Mouse (Mus musculus): ENCODE data around the gene Tmem131. TPM values are rescaled to one million over a fixed set of nuclear protein-coding genes. Genes with fewer than 3 reads are reported as not detected.

The Tmem131 gene
- polyA plus RNA-seq, 1 experiment from 2014 or later, result 72.3 TPM

- H3K27ac ChIP-seq, result no peak overlapping the region
- no peak overlapping the region for H3K4me3 ChIP-seq (ENCODE audit: inconsistent target)
- no peaks in the 10 kb centered on the region for H3K36me3 ChIP-seq (ENCODE audit: inconsistent target)
- H3K79me2 ChIP-seq (ENCODE audit: inconsistent target), result peaks cover 7% of the 10 kb centered on the region; the same call in 1 of the 2 replicates
- 36% methylated on average over 2 of the region's 2 CpGs for WGBS (ENCODE audit: missing documents)
These were observed 81.7 kb downstream of the Tmem131 start for GRCm38 (mm10) chr1:36861775-36862174.

DNA sequence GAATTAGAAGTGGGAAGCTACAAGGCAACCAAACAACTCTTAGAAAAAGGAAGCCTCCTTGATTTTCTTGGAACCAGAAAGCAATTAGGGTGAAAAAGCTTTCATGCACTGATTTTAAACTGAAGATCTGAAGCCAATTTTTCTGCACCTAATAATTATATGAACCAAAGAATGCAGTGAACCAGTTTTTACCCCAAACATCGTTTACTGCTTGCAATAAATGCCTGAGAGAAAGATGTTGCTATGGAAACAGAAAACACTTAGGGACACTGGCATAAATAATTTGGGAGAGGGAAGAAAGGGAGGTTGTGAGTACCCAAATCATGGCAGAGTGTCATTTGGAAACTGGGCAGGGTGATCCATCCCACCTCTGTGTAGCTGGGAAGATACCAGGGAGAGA is 82.6 kb downstream of the Tmem131 start:
- Histone ChIP-seq H3K27ac (no peak overlapping the region), H3K4me3 (ENCODE audit: inconsistent target) (no peak overlapping the region), H3K36me3 (ENCODE audit: inconsistent target) (no peaks in the 10 kb centered on the region), H3K79me2 (ENCODE audit: inconsistent target) (peaks cover 9% of the 10 kb centered on the region; the same call in 1 of the 2 replicates)
- 53% methylated on average over 1 of the region's 1 CpGs for WGBS (ENCODE audit: missing documents)

GRCm38 (mm10) chr1:36860431-36860849 is 83.0 kb downstream of the Tmem131 start:
- no peaks in the 10 kb centered on the region for H3K36me3 ChIP-seq (ENCODE audit: inconsistent target)
- peaks cover 9% of the 10 kb centered on the region; the same call in 1 of the 2 replicates for H3K79me2 ChIP-seq (ENCODE audit: inconsistent target)
- WGBS (ENCODE audit: missing documents), result 40% methylated on average over 4 of the region's 4 CpGs
- H3K4me3 ChIP-seq (ENCODE audit: inconsistent target), result no peak overlapping the region
- H3K27ac ChIP-seq, result no peak overlapping the region

GRCm38 (mm10) chr1:36857081-36857480 is 86.4 kb downstream of the Tmem131 start:
- Histone ChIP-seq H3K79me2 (ENCODE audit: inconsistent target) (peaks cover 9% of the 10 kb centered on the region; the same call in 1 of the 2 replicates), H3K27ac (no peak overlapping the region), H3K4me3 (ENCODE audit: inconsistent target) (no peak overlapping the region), H3K36me3 (ENCODE audit: inconsistent target) (no peaks in the 10 kb centered on the region)
- WGBS (ENCODE audit: missing documents), result 93% methylated on average over 6 of the region's 6 CpGs

DNA sequence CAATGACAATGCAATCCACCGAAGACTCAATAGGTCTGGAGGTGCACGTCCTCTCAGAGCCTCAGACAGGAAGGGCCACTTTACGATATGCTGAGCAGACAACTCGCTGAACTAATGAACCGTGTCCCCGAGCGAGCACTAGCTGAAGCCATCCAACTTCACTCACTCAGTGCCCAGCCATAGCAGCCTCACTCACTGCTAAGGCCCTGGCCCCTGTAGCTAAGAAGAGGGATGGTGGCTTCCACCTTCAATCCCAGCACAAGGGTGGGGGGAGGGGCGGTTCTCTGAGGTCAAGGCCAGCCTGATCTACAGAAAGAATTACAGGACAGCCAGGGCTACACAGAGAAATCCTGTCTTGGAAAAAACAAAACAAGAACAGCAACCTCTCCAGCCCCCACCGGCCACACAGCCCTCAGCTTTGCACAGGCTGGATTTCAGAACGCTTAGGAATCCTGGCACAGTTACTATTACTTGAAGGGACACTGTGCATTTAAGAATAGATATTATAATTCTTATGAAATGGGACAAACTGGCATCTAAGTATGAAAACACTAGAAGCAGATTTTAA is 89.2 kb downstream of the Tmem131 start:
- 90% methylated on average over 10 of the region's 10 CpGs for WGBS (ENCODE audit: missing documents)
- H3K4me3 ChIP-seq (ENCODE audit: inconsistent target), result no peak overlapping the region
- H3K36me3 ChIP-seq (ENCODE audit: inconsistent target), result no peaks in the 10 kb centered on the region
- no peak overlapping the region for H3K27ac ChIP-seq
- peaks cover 13% of the 10 kb centered on the region; the same call in 1 of the 2 replicates for H3K79me2 ChIP-seq (ENCODE audit: inconsistent target)

- 94% methylated on average over 6 of the region's 6 CpGs for WGBS (ENCODE audit: missing documents)
These were observed 91.4 kb downstream of the Tmem131 start for GRCm38 (mm10) chr1:36852085-36852484.

DNA sequence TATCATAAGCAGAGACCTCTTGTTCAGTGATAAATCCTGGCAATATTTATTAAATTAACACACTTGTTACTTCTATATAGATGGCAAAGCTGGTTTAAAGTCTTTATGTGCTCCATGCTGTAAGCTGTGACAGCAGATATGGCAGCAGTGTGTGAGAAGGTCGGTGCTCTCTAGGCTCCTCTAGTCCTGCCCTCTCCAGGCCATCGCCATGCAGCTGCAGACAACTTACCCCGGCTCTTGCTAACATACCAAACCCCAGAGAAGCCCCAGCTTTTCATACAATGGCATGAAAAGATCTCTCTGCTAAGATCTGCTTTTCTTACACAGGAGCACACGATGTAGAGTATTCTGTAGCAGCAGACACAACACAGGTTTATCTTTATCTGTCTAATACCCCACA is 92.1 kb downstream of the Tmem131 start:
- Histone ChIP-seq H3K27ac (no peak overlapping the region), H3K79me2 (ENCODE audit: inconsistent target) (peaks cover 10% of the 10 kb centered on the region; the same call in 1 of the 2 replicates), H3K4me3 (ENCODE audit: inconsistent target) (no peak overlapping the region), H3K36me3 (ENCODE audit: inconsistent target) (no peaks in the 10 kb centered on the region)
- 98% methylated on average over 4 of the region's 4 CpGs for WGBS (ENCODE audit: missing documents)

More at GRCm38 (mm10) chr1:36852085-36852484, 91.4 kb downstream of the Tmem131 start:
- H3K4me3 ChIP-seq (ENCODE audit: inconsistent target), result no peak overlapping the region
- H3K79me2 ChIP-seq (ENCODE audit: inconsistent target), result peaks cover 15% of the 10 kb centered on the region; the same call in 1 of the 2 replicates
- H3K27ac ChIP-seq, result no peak overlapping the region
- no peaks in the 10 kb centered on the region for H3K36me3 ChIP-seq (ENCODE audit: inconsistent target)

DNA sequence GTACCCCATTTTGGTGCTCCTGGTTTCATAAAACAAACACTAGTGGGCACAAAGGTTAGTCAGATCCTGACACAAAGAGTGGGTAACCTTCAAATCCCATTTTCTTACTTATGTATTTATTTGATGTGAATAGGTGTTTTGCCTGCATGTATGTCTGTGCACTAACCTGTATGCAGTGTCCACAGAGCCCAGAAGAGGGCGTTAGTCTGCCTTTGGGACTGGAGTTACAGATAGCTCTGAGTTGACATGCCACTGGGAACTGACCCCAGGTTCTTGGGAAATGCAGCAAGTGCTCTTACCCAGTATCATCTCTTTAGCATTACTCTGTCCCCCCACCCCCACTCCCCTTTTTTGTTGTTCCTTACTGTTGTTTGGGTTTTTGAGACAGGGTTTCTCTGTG is 95.4 kb downstream of the Tmem131 start:
- Histone ChIP-seq H3K4me3 (ENCODE audit: inconsistent target) (no peak overlapping the region), H3K27ac (no peak overlapping the region), H3K79me2 (ENCODE audit: inconsistent target) (peaks cover 33% of the 10 kb centered on the region; the same call in 1 of the 2 replicates), H3K36me3 (ENCODE audit: inconsistent target) (no peaks in the 10 kb centered on the region)
- 100% methylated on average over 1 of the region's 1 CpGs for WGBS (ENCODE audit: missing documents)

- peaks cover 35% of the 10 kb centered on the region; the same call in 1 of the 2 replicates for H3K79me2 ChIP-seq (ENCODE audit: inconsistent target)
- WGBS (ENCODE audit: missing documents), result 96% methylated on average over 8 of the region's 8 CpGs
- no peak overlapping the region for H3K27ac ChIP-seq
- H3K36me3 ChIP-seq (ENCODE audit: inconsistent target), result no peaks in the 10 kb centered on the region
- no peak overlapping the region for H3K4me3 ChIP-seq (ENCODE audit: inconsistent target)
These were observed 96.2 kb downstream of the Tmem131 start for GRCm38 (mm10) chr1:36847276-36847675.

DNA sequence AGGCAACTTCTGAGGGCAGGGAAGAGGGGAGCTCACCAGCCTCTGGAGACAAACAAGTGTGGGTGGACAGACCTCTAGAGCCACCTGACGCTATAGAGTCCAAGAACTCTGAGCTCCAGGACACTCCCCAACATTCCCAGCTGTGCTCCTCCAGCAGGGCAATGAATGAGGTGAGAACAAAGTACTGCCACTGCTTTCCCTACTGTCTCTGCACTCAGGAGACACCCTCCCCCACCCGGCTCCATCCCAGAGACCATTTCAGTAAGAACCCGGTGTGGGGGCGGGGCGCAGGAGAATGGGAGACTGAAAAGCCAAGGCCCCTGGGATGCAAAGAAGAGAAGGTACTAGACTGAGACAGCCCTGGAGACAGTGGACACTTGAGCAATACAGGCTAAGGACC is 98.4 kb downstream of the Tmem131 start:
- H3K79me2 ChIP-seq (ENCODE audit: inconsistent target), result peaks cover 31% of the 10 kb centered on the region; the same call in 1 of the 2 replicates
- peaks cover 7% of the 10 kb centered on the region for H3K36me3 ChIP-seq (ENCODE audit: inconsistent target)
- 90% methylated on average over 5 of the region's 5 CpGs for WGBS (ENCODE audit: missing documents)
- H3K4me3 ChIP-seq (ENCODE audit: inconsistent target), result no peak overlapping the region
- H3K27ac ChIP-seq, result no peak overlapping the region

GRCm38 (mm10) chr1:36841806-36842205 is 101.7 kb downstream of the Tmem131 start:
- H3K79me2 ChIP-seq (ENCODE audit: inconsistent target), result peaks cover 25% of the 10 kb centered on the region; the same call in 1 of the 2 replicates
- H3K4me3 ChIP-seq (ENCODE audit: inconsistent target), result no peak overlapping the region
- 100% methylated on average over 1 of the region's 1 CpGs for WGBS (ENCODE audit: missing documents)
- H3K27ac ChIP-seq, result no peak overlapping the region
- peaks cover 25% of the 10 kb centered on the region for H3K36me3 ChIP-seq (ENCODE audit: inconsistent target)

GRCm38 (mm10) chr1:36840959-36841358 is 102.5 kb downstream of the Tmem131 start:
- peaks cover 25% of the 10 kb centered on the region for H3K36me3 ChIP-seq (ENCODE audit: inconsistent target)
- no peak overlapping the region for H3K27ac ChIP-seq
- H3K4me3 ChIP-seq (ENCODE audit: inconsistent target), result no peak overlapping the region
- 96% methylated on average over 2 of the region's 2 CpGs for WGBS (ENCODE audit: missing documents)
- peaks cover 25% of the 10 kb centered on the region; the same call in 1 of the 2 replicates for H3K79me2 ChIP-seq (ENCODE audit: inconsistent target)

DNA sequence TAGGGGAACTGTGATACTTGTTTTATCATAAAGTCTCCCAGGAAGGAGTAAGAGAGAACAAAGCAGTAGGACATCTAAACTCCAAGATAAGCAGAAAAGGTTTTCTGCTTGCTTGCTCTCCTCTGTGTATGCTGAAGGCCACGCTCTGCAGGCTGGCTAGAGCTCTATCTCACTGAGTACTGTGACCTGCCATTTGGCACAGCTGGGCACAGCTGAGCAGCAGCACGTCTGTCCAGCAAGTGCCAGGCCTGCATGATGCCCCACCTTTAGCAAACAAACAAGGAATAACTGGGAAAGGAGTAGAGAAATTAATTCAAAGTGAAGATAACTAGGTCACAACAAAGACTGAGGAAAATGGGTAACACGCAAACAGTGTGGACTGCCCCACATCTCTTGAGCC is 103.6 kb downstream of the Tmem131 start:
- Histone ChIP-seq H3K27ac (no peak overlapping the region), H3K79me2 (ENCODE audit: inconsistent target) (peaks cover 20% of the 10 kb centered on the region; the same call in 1 of the 2 replicates), H3K4me3 (ENCODE audit: inconsistent target) (no peak overlapping the region), H3K36me3 (ENCODE audit: inconsistent target) (peaks cover 28% of the 10 kb centered on the region)
- WGBS (ENCODE audit: missing documents), result 94% methylated on average over 3 of the region's 3 CpGs

DNA sequence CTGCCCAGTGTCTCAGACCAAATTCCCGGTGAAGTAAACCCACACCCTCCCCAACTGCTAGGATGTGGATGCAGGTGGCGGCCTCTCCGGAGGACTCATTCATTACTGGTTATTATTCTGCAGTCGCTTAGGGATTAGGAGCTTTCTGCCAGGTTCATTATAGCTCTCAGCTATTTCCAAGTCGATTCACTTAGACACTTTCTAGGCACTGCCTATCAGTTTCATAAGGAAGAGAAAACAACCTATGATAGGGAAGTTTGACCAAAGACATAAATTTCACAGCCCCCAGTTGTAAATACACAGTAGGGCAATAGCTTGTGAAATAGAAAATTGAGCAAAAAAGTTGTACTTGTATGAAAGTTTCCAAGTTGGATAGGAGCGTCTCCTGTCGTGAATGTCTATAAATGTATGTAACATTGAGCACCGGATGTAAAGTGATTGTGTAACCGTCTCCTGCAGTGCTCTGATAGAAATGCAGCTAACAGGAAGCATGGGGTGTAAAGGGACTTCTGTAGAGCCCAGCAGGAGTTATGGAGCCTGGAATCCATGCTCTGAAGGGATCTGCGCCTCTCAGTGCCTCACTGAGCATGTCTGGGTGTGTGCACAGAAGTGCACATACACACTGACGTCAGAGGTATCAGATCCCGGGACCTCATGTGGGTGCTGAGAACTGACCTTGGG is 107.1 kb downstream of the Tmem131 start:
- 49% methylated on average over 11 of the region's 12 CpGs for WGBS (ENCODE audit: missing documents)

GRCm38 (mm10) chr1:36835593-36835992 is 107.9 kb downstream of the Tmem131 start:
- Histone ChIP-seq H3K27ac (no peak overlapping the region), H3K4me3 (ENCODE audit: inconsistent target) (no peak overlapping the region), H3K36me3 (ENCODE audit: inconsistent target) (peaks cover 51% of the 10 kb centered on the region), H3K79me2 (ENCODE audit: inconsistent target) (no peaks in the 10 kb centered on the region)
- 82% methylated on average over 3 of the region's 3 CpGs for WGBS (ENCODE audit: missing documents)

More for the DNA sequence above, 107.1 kb downstream of the Tmem131 start:
- H3K79me2 ChIP-seq (ENCODE audit: inconsistent target), result no peaks in the 10 kb centered on the region
- peaks cover 52% of the 10 kb centered on the region for H3K36me3 ChIP-seq (ENCODE audit: inconsistent target)
- H3K4me3 ChIP-seq (ENCODE audit: inconsistent target), result no peak overlapping the region
- no peak overlapping the region for H3K27ac ChIP-seq
